Mouse (Mus musculus): ENCODE data around the gene Rab40c. TPM values are rescaled to one million over a fixed set of nuclear protein-coding genes. Genes with fewer than 3 reads are reported as not detected.

Rab40c gene
- polyA plus RNA-seq, 1 experiment from 2014 or later = 29.8 TPM

DNA sequence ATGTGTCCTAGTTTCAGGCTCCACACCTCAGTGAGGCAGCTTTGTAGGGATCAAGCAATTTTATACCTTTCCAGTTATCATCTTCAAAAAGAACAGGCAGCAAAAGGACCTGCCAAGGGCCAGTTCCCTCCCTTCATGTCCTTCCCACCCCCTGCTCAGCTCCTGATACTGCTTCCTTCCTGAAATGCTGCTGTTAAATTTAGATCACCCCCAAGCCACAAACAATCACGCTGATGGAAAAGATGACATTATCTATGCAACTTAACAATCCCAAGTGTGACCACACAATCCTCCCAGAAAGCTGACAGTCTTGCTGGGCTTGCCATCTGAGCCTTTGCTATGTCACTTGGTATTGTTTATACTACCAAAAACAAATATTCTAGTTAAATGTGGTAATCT lies 5.7 kb downstream of the Rab40c start:
- H3K4me3 ChIP-seq = no peak overlapping the region
- no peaks in the 10 kb centered on the region for H3K27me3 ChIP-seq (ENCODE audit: low read depth, poor library complexity, severe bottlenecking)
- H3K36me3 ChIP-seq = peaks cover 28% of the 10 kb centered on the region
- H3K9me3 ChIP-seq (replicated peaks) = no peaks in the 10 kb centered on the region
- DNase-seq (ENCODE audit: low spot score) = no peak
- H3K4me1 ChIP-seq = peaks cover 16% of the 10 kb centered on the region
- no peak overlapping the region for H3K27ac ChIP-seq (replicated peaks)
- 89% methylated on average over 1 of the region's 1 CpGs for WGBS

DNA sequence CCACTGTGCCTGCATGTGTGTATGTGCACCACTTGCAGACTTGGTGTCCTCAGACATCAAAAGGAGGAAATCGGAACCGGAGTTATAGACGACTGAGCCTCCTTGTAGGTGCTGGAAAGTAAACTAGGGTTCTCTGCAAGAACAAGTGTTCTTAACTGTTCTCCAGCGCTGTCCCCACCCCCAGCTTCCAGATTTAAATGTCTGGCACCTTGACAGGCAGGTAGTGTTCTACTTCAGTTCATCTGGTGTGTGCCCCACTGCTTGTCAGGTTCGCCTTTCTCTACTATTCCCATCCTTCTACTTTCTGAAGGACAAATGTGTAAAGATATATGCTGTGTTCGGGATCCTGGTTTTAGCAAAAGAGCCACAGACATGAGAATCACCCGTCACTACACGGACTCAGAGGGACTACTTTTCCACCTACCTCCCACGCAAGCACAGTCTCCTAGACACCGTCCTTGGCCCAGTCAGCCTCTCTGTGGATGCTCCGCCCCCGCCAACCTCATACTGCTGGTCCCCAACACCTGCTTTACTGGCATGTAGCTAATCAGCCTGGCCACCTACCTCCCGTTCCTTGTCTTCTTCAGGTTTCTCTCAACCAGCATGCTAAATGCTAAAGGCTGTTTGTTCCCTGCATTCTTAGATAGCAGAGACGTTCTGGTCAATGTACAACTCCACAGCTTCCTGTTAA lies 6.2 kb downstream of the Rab40c start:
- Histone ChIP-seq H3K27ac (replicated peaks) (no peak overlapping the region), H3K9me3 (replicated peaks) (no peaks in the 10 kb centered on the region), H3K4me3 (no peak overlapping the region), H3K4me1 (peaks cover 10% of the 10 kb centered on the region), H3K36me3 (peaks cover 28% of the 10 kb centered on the region), H3K27me3 (ENCODE audit: low read depth, poor library complexity, severe bottlenecking) (no peaks in the 10 kb centered on the region)
- DNase-seq (ENCODE audit: low spot score) = no peak
- WGBS = 92% methylated on average over 14 of the region's 14 CpGs

DNA sequence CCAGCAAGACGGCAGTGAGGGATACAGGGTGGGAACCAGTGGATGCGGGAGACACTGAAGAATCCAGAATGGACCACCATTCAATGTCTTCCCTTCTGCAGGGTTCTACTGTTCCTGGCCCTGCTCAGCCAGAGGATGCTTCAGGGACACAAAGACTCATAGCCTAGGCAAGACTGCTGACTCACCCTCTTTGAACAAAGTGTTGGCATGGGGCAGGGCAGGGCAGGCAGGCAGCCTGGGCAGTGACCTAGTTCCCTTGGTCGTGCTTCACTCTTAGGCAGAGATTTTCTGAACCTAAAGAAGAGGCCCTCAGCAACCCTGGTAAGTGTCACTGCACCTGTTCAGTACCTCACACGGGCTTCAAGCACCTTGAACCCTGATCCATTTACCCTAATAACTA lies 7.7 kb downstream of the Rab40c start:
- Histone ChIP-seq H3K27me3 (ENCODE audit: low read depth, poor library complexity, severe bottlenecking) (no peaks in the 10 kb centered on the region), H3K4me1 (no peaks in the 10 kb centered on the region), H3K9me3 (replicated peaks) (no peaks in the 10 kb centered on the region), H3K4me3 (no peak overlapping the region), H3K27ac (replicated peaks) (no peak overlapping the region), H3K36me3 (peaks cover 19% of the 10 kb centered on the region)
- no peak for DNase-seq (ENCODE audit: low spot score)
- 94% methylated on average over 4 of the region's 4 CpGs for WGBS

DNA sequence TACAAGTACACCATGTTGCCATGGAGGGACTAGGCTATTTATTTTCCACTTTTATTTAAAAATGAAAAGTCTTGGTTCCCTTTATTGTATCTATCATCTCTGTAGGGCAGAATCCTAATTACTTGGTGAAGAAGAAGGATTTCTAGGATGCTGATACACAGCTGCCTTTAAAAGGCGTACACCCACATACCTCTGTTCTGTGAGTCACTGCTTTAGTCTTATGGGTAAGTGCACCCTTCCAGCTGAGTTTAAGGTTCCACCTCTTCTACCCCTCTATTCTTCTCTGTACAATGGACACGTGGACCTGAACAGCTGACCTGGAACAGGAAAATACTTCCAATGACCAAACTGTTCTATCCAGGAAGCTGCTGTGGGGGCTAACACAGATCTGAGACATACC lies 11.9 kb downstream of the Rab40c start:
- no peaks in the 10 kb centered on the region for H3K4me1 ChIP-seq
- H3K9me3 ChIP-seq (replicated peaks) = no peaks in the 10 kb centered on the region
- DNase-seq (ENCODE audit: low spot score) = no peak
- no peak overlapping the region for H3K4me3 ChIP-seq
- 89% methylated on average over 2 of the region's 2 CpGs for WGBS
- H3K27ac ChIP-seq (replicated peaks) = no peak overlapping the region
- peaks cover 10% of the 10 kb centered on the region for H3K36me3 ChIP-seq
- no peaks in the 10 kb centered on the region for H3K27me3 ChIP-seq (ENCODE audit: low read depth, poor library complexity, severe bottlenecking)

DNA sequence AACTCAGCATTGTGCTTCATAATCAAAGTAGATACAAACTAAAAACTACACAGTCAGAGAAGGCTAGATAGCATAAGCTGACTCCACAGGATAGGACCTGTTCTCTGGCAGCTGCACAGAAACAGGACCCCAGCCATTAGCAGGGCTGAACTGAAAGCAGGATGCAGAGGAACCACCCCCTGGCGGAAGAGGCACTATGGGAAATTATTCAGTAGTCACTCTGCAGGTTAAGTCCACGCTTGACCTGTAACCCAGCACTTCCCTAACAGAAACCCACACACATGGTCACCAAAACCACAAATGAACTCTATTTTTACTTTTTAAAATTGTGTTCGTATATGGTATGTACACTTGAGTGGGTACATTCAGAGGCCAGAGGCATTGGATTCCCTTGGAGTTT lies 16.5 kb downstream of the Rab40c start:
- WGBS = 89% methylated on average over 3 of the region's 3 CpGs
- no peak for DNase-seq (ENCODE audit: low spot score)
- H3K4me1 ChIP-seq = no peaks in the 10 kb centered on the region
- H3K27ac ChIP-seq (replicated peaks) = no peak overlapping the region
- no peaks in the 10 kb centered on the region for H3K27me3 ChIP-seq (ENCODE audit: low read depth, poor library complexity, severe bottlenecking)
- peaks cover 14% of the 10 kb centered on the region for H3K36me3 ChIP-seq
- no peak overlapping the region for H3K4me3 ChIP-seq
- no peaks in the 10 kb centered on the region for H3K9me3 ChIP-seq (replicated peaks)

DNA sequence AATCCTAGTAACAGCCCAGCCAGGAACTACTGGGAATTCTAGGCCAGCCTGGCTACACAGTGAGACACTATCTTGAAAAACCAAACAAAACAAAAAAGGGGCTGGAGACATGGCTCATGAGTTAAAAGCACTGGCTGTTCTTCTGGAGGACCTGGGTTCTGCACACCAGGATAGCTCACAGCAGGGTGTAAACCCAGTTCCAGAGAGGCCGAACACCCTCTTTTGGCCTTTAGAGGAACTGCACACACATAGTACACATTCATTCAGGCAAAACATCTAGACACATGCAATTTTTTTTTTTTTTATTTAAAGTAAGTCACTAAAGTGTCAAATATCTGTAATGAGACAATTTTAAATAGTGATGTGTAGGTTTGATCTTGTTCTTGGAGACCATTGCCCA lies 19.3 kb downstream of the Rab40c start:
- Histone ChIP-seq H3K27ac (replicated peaks) (no peak overlapping the region), H3K4me1 (peaks cover 18% of the 10 kb centered on the region), H3K36me3 (peaks cover 14% of the 10 kb centered on the region), H3K4me3 (no peak overlapping the region), H3K9me3 (replicated peaks) (no peaks in the 10 kb centered on the region), H3K27me3 (ENCODE audit: low read depth, poor library complexity, severe bottlenecking) (no peaks in the 10 kb centered on the region)
- no peak for DNase-seq (ENCODE audit: low spot score)
- 95% methylated on average over 1 of the region's 1 CpGs for WGBS

DNA sequence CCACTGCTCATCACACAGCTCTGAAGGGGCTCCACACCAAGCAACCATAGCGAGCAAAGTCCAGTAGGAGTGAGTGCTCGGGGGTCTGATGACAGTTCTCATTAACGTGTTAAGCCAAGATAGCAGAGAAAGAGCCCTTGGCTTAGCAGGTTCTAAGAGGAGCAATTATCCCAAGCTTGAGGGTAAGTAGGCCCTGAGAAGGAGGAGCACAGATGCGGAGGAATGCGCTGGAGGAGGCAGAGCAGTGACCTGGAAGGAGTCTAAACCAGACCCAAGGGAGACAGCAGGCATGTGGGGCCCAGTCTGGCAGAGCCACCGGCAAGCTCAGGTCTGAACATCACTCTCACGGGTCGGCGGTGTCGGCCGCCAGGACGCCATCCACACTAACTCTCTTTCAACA lies 23.6 kb downstream of the Rab40c start:
- no peak for DNase-seq (ENCODE audit: low spot score)
- H3K27me3 ChIP-seq (ENCODE audit: low read depth, poor library complexity, severe bottlenecking) = no peaks in the 10 kb centered on the region
- H3K9me3 ChIP-seq (replicated peaks) = no peaks in the 10 kb centered on the region
- H3K27ac ChIP-seq (replicated peaks) = peak overlapping the region; percentile 69
- peaks cover 9% of the 10 kb centered on the region for H3K36me3 ChIP-seq
- WGBS = 72% methylated on average over 12 of the region's 12 CpGs
- H3K4me1 ChIP-seq = peaks cover 24% of the 10 kb centered on the region
- H3K4me3 ChIP-seq = no peak overlapping the region

DNA sequence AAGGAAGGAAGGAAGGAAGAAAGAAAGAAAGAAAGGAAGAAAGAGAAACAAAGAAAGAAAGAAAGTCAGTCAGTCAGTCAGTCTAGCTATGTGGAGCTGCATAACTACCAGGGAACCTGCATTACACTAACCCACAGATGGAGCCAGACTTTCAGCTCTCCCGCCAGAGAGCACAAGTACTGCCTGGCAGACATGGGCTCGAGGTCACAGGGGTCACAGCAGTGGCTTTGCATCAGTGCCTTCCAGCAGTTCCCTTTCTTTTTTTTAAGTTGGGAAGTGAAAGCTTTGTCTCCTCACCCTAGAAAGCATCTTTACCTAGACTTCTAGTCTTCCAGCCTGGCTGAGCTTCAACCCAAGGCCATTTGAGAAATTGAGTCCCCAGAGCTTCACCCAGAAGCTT lies 24.1 kb downstream of the Rab40c start:
- no peaks in the 10 kb centered on the region for H3K9me3 ChIP-seq (replicated peaks)
- no peaks in the 10 kb centered on the region for H3K27me3 ChIP-seq (ENCODE audit: low read depth, poor library complexity, severe bottlenecking)
- 24% methylated on average over 2 of the region's 2 CpGs for WGBS
- DNase-seq (ENCODE audit: low spot score) = no peak
- H3K4me3 ChIP-seq = no peak overlapping the region
- H3K27ac ChIP-seq (replicated peaks) = peak overlapping the region; percentile 69
- peaks cover 24% of the 10 kb centered on the region for H3K4me1 ChIP-seq
- H3K36me3 ChIP-seq = peaks cover 7% of the 10 kb centered on the region

DNA sequence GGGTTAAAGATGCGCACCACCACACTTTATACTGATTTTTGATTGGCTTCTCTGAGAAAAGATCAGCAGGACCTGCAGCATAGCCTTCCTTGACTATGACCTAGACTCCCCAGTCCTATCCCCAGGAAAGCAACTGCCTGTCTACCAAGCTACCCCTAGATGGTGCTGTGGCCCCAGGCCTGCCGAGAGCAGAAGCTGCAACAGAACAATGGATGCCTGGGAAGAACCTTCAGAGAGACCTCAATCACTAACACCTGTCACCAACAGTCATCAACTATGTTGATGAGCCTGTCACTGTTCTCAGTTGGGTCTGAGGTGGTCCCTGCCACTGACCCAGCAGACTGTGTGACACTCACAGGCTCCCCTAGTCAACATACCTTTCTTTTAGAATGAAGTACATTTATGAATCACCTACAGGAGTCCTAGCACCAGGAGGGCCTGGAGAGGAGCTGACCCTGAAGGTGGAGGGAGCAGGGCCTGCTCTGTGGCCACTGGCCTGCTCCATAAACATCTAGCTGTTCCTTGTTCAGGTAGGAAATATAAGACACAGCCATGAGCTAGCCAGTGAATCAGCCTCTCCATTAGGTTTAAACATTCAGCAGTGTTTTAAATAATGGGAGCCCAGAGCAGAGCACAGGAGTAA lies 25.4 kb downstream of the Rab40c start:
- Histone ChIP-seq H3K4me1 (peaks cover 24% of the 10 kb centered on the region), H3K27ac (replicated peaks) (peak overlapping the region; percentile 67), H3K9me3 (replicated peaks) (no peaks in the 10 kb centered on the region), H3K36me3 (peaks cover 16% of the 10 kb centered on the region), H3K27me3 (ENCODE audit: low read depth, poor library complexity, severe bottlenecking) (no peaks in the 10 kb centered on the region), H3K4me3 (no peak overlapping the region)
- peak; percentile 62 for DNase-seq (ENCODE audit: low spot score)
- WGBS = 36% methylated on average over 2 of the region's 2 CpGs

DNA sequence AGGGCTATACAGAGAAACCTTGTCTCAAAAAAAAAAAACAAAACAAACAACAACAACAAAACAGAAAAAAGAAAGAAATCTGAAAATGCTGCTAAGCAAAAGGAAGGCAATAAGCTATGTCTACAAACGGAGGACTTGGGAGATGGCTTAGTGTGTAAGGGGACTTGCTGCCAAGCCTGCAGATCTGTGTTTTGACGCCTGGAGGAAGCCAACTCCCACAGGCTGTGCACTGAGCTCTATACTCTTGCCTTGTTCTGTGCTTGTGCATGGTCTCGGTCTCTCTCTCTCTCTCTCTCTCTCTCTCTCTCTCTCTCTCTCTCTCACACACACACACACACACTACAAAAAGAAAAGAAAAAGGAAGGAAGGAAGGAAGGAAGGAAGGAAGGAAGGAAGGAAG lies 30.7 kb downstream of the Rab40c start:
- Histone ChIP-seq H3K4me3 (no peak overlapping the region), H3K36me3 (peaks cover 45% of the 10 kb centered on the region), H3K9me3 (replicated peaks) (no peaks in the 10 kb centered on the region), H3K27ac (replicated peaks) (no peak overlapping the region), H3K4me1 (peaks cover 20% of the 10 kb centered on the region), H3K27me3 (ENCODE audit: low read depth, poor library complexity, severe bottlenecking) (no peaks in the 10 kb centered on the region)
- 93% methylated on average over 3 of the region's 3 CpGs for WGBS
- no peak for DNase-seq (ENCODE audit: low spot score)

DNA sequence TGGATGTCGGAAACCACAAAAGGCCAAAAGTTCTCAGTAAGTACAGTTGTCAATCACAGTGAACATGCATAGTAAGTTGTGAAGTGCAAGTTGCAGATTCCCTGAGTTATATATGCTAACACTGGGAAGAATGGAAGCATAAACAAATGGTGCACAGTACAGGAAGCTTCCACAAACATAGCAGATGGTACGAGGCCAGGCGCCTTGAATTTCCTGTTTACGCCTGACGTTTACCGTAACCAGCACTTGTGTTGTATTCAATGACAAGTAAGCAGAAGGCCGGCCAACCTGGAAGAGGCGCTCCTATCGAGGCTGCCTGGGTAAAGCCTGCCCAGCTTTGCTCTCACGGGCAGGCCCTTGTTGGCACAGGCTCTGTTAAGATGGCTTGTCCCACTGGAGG lies 32.1 kb downstream of the Rab40c start:
- Histone ChIP-seq H3K4me3 (no peak overlapping the region), H3K36me3 (peaks cover 58% of the 10 kb centered on the region), H3K9me3 (replicated peaks) (no peaks in the 10 kb centered on the region), H3K4me1 (peaks cover 34% of the 10 kb centered on the region), H3K27ac (replicated peaks) (no peak overlapping the region), H3K27me3 (ENCODE audit: low read depth, poor library complexity, severe bottlenecking) (no peaks in the 10 kb centered on the region)
- 89% methylated on average over 10 of the region's 10 CpGs for WGBS
- no peak for DNase-seq (ENCODE audit: low spot score)

DNA sequence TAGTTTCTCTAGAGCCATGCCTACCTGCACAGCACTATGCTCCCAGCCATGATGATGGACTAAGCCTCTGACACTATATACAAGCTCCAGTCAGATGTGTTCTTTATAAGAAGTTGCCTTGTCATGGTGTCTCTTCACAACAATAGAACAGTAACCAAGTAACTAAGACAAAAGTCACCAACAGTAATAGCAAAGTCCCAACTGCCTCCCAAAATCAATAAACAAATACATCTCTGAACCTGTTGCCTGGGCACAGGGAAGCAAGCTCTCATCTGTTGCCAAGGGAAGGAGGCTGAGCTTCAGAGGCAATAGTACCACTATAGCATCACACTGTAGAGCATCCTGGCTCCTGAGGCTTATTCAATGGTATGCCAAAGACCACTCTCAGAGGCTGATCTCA lies 32.7 kb downstream of the Rab40c start:
- Histone ChIP-seq H3K27me3 (ENCODE audit: low read depth, poor library complexity, severe bottlenecking) (no peaks in the 10 kb centered on the region), H3K9me3 (replicated peaks) (no peaks in the 10 kb centered on the region), H3K27ac (replicated peaks) (no peak overlapping the region), H3K36me3 (peaks cover 62% of the 10 kb centered on the region), H3K4me3 (no peak overlapping the region), H3K4me1 (peaks cover 41% of the 10 kb centered on the region)
- DNase-seq (ENCODE audit: low spot score) = no peak

DNA sequence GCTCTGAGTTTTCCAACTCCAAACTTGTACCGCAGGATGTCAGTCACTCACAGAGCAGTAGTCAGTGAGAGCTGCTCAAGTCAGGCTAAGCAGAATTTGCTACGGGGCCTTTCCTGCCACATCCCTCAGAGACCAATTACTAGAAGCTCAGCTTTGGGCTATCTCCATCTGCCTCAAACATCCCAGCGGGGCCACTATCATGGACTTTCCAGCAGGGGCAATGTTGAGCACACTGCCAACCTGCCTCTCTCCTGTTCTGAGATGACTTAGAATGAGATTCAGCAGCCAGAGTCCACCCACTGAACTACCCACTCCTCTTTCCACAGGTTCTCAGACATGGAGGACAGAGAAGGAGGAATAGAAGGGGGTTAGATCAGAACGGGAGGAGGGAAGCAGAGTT lies 33.9 kb downstream of the Rab40c start:
- Histone ChIP-seq H3K27me3 (ENCODE audit: low read depth, poor library complexity, severe bottlenecking) (no peaks in the 10 kb centered on the region), H3K4me1 (peaks cover 52% of the 10 kb centered on the region), H3K36me3 (peaks cover 62% of the 10 kb centered on the region), H3K27ac (replicated peaks) (no peak overlapping the region), H3K9me3 (replicated peaks) (no peaks in the 10 kb centered on the region), H3K4me3 (no peak overlapping the region)
- 66% methylated on average over 4 of the region's 4 CpGs for WGBS
- peak; percentile 37 for DNase-seq (ENCODE audit: low spot score)

Data from midbrain, embryonic 10.5 days (tissue).